Mouse (Mus musculus): ENCODE data around the gene Lect2.

The Lect2 gene

DNA sequence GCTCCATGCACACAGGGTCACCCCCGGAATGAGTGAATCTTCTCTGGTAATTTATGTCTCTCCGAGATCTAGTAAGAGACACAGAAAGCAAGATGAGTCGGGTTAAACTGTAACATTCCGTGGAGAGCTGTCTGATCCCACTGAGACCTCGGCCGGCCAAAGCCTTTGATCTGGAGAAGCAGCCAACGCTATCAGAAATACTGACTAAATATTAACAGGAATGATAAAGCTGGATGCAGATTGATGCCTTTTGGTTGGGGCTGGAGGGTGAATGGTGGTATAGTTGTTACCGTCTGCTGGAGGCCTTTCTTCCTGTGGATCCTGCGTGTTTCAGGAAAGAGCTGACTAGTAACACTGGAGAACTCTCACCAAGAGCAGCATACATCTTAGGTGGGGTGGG lies at the start of gene Lect2:
Gene Lect2 (minus strand): TSS at position 102 of the 400 bp plus-strand sequence.
- DNase-seq (ENCODE audit: low spot score in 2 of 2): no peak

DNA sequence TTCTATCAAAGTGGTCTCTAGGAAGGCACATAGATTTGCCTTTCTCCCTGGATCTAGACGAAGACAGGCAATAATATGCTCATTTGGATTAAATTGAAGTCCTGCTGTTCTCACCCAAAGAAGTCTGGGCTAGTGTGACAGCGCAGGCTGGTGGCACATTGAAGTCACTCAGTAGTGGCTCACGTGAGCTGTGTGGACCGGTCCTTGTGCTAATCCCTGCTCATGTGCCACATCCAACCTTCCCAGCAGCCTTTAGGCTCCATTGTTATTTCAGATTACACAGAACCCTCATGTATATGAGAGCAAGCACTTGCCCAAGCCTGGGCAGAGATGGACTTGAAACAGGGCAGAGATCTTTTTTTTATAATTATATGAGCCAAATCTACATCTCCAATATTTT lies 49.0 kb upstream of the Lect2 start:
- DNase-seq (ENCODE audit: low spot score in 2 of 2): no peak

DNA sequence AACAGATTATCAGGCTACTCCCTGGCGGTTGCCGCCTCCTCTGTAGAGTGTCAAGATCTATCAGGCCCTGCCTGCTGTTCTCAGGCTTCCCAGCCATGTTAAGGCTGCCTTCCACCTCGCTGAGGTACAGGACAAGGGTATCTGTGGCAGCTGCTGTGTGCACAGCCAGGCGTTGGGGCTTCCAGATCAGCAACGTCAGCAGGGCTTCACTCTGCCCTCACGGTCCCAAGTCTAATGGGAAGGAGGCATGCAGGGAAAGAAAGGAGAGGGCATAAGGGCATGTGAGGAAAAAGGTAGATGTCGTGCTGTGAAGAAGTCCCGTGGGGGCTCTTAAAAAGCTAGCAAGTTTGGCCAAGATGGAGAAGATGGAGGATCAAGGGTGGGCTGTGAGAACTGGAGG lies 46.9 kb upstream of the Lect2 start:
- no peak for DNase-seq (ENCODE audit: low spot score in 2 of 2)

DNA sequence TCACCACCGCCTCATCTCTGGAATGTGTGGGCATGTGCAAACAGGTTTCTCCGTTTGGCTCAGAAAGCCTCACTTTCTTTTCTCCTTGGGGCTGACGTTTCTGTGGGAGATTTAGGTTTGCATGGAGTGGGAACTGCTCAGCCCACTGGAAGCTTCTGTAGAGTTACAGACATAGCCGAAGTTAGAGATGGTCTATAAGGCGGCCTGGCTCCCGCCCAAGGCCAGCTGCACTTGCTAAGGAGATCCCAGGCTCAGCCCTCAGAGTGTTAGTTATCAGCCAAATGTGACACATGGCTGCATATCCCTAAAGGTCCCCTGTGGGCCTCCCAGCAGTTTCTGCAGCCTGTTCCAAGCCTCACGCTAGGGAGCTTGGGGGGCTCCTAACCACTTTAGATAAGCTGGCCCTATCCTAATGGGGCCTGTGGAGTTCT lies 45.7 kb upstream of the Lect2 start:
- no peak for DNase-seq (ENCODE audit: low spot score in 2 of 2)

DNA sequence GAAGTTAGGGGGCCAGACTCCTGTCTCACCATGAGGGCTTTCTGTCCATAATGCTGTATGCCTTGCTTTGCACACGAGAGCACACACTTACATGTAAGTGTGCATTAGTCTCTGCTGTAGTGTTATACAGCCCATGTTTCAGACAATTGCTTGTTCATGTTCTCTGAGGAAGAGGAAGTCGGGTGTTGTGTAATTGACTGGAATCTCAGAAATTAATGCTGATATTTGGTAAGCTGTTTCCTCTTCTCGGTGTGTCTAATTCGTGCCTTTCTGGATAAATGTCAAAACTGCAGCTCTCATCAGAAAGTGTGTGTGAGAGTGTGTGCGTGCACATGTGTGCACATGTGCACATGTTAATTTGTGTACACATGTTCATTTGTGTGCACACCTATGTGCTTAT lies 44.9 kb upstream of the Lect2 start:
- DNase-seq (ENCODE audit: low spot score in 2 of 2): no peak

DNA sequence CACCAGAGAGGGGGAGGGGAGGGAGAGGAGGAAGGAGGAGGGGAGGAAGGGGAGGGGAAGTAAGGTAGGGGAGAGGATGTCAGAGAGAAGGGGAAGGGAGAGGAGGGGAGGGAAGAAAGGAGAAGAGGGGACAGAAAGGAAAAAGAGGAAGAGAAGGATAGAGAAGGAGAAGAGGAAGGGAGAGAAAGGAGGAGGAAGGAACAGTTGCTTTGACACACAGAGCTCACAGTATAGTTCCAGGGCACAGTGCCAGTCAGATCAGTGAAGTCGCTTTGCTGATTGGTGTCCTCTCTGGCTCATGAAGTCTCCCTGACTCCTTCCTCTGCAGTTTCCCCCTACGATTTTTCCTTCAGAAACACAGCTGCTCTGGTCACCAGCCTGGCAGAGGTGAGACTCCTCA lies 43.6 kb upstream of the Lect2 start:
- DNase-seq (ENCODE audit: low spot score in 2 of 2): no peak

DNA sequence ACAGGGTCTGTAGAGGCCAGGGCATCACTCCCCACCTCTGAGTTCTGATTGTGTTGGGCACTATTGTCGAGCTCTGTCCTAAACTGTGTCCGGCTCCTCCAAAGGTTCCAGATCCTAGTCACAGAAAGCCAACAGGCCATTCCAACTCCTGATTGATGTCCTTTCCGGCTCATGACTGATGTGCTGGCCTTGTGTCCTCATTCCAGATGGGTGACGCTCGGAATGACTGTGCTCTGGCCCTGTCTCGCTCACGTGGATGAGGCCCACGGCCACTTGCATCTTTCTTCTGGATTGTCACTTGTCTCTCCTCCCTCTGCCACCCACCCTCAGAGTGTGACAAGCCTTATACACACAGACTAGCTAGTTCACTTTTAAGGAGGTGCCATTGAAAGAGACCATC lies 42.9 kb upstream of the Lect2 start:
- DNase-seq (ENCODE audit: low spot score in 2 of 2): no peak

DNA sequence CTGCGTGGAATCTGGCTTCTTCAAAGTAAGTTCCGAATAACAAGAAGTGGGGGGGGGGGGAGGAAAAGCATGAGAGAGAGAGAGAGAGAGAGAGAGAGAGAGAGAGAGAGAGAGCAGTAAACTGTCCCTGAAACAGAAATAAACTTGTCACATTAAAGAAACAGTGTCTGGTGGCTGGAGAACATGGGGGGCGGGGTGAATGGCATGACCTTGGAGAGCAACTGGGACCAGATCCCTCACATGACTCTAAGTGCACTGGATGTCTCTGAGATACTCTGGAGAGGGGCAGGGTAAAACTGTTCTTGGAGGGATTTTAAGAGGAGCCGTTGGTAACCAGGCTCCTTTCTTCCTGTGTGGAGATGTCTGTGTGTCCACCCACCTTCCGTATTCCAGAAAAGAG lies 41.9 kb upstream of the Lect2 start:
- no peak for DNase-seq (ENCODE audit: low spot score in 2 of 2)

DNA sequence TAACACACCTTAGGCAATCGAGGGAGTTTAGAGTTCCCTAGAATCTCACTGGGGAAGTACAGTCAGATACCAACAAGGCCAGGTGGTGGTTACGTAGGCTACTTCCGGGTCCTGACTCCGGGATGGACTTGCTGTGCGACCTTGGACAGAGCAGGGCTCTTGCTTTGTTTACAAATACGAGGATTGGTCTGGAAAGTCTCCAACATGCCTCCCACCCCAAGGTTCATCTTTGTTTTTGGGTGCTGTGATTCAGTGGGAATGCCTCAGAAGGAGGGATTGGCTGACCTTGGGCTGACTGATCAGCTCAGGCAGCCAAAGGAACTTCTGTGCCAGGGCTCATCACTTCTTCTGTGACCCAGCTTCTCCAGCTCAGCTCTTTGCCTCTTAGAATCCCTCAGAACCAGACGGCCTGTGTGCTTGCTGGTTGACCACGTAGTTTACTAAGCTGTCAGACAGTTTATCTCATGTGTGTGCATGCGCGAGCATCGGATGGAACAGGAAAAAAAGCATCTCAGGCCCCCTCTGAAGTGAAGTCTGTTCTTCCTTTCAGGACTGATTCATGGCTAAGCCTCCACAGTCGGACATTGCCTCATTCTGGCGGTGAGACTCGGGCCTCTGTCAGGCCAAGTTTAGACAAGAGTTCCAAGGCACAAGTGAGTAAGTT lies 40.3 kb upstream of the Lect2 start:
- DNase-seq (ENCODE audit: low spot score in 2 of 2): no peak

DNA sequence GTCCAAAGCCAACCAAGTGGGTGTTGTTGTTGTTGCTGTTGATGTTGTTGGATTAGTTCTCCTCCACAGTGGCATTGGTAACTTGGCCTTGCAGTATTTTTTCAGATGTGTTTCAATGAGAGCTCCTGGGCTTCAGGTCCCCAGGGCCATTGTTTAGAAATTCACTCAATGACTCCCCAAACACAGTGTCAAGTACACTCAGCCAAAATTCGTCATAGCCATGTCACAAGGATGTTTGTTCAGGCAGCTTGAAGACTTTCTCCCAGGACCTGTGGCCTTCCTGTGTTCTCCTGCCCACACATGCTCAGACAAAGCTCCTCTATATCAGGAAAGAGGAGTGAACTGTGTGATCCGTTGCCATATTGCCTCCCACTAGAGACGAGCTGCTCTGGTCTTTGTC lies 37.7 kb upstream of the Lect2 start:
- no peak for DNase-seq (ENCODE audit: low spot score in 2 of 2)

DNA sequence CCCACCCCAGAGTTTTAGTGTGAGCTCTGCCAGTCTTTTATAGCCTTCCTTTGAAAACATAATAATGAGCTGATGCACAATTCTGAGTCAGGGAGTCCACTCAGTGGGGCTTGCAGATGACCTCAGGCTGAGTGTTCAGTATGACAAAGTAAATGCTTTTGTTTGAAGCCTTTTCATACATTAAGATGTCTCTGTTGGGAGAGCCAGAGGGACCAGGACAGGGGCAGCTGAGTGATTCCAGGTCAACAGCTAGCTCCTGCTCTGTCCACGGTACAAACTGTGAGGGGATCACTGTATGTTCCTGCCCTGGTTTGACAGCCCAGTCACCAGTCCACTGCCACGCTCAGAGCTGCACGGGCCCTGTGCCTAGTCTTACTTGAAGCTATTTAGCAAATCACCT lies 34.4 kb upstream of the Lect2 start:
- no peak for DNase-seq (ENCODE audit: low spot score in 2 of 2)

DNA sequence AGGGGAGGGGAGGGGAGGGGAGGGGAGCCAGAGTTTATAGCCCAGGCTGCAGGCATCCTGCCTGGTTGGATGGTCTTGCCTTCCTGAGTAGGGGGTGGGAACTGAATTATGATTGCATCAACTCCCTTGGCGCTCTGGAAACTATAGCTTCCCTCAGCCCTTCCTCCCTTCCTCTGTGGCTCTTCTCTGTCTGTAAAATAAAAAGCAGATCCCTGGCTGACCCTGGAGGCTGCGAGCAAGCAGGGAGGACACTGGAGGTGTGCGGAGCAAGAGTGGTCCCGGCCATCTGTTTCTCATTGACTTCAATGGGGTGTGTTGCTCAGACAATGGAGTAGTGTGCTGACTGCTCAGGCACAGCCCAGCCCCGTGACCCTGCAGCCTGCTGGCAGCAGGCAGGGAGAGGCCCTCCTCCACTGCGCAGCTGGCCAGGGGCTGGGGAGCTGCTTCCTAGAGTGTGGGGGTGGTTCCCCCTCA lies 33.7 kb upstream of the Lect2 start:
- no peak for DNase-seq (ENCODE audit: low spot score in 2 of 2)

DNA sequence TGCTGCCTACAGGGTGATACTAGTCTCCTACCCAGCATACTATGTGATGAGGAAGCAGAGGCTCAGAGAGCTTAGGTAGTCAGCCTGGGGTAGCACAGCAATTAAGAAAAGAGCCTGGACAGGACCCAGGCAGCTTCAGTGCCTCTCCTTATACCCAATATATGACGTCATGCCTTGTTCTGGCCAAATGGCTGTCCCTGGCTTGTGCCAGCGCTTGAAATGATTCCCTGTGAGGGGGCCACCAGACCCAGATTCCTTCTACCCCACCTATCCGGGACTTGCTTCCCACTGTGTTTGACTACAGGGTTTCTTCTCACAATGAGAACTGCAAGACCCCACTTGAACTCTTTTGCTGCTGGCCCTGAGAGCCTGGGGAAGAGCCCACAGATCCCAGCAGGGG lies 33.2 kb upstream of the Lect2 start:
- DNase-seq (ENCODE audit: low spot score in 2 of 2): no peak

DNA sequence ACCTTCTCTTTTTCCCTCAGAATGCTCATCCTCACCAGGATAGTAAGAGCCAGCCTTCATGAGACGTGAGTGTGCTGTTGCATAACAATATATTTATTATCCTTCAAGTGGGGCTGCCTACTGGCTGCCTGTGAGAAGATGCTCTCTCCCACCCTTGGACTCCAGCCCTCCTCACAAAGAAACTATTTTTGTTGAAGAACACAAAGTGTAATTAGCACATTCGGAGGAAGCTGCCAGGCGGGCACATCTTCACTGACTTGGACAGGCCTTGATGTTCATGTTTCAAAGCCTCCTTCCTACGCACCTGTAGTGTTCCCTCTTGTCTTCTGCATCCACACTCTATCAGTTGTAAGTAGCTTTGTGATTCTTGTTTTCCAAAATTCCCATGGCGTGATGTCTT lies 32.1 kb upstream of the Lect2 start:
- no peak for DNase-seq (ENCODE audit: low spot score in 2 of 2)

DNA sequence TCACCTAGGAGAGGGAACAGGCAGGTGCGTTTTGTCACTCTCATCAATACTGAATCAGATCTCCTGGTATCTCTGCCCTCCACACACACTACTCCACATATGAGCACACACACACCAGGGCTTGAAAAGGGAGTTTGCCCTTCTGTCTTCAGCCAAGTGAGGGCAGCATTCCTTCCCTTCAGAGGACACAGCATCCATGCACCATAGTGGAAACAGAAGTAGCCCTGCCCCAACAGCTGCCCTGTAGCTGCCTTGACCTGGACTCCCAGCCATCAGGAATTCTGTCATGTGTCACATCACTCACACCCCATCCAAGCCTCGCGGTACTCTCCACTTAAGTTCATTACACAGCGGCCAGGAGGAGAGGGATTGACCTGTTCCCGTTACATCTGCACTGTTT lies 29.8 kb upstream of the Lect2 start:
- DNase-seq (ENCODE audit: low spot score in 2 of 2): no peak

DNA sequence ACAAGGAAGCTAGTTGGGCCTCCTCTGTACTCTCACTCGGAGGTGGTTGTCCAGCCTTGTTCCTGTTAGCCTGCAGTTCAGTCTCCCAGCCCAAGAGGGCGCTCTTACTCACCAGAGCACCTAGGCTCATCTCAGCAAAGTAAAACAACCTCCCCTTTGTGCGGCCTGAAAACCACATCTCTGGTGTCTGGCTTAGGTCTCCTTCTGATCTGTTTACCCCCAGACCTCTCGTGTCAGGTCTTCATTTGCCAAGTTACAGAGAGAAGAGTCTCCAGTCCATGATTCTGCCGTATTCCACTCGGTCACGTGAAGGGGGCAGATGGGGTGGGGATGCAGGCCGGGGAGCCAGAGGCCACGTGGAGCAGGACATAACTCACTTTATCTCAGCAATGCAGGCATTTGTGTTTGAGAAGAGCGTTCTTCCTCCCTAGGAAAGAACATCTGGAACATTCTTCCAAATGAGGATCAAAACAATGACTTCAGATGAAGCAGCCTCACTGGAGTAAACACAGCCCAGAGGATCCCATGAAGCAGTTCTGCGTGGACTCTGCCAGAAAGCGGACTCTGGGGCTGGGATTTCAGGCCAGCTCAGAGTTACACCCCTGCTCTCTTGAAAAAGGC lies 27.5 kb upstream of the Lect2 start:
- DNase-seq (ENCODE audit: low spot score in 2 of 2): peak; percentile 54 to 77

DNA sequence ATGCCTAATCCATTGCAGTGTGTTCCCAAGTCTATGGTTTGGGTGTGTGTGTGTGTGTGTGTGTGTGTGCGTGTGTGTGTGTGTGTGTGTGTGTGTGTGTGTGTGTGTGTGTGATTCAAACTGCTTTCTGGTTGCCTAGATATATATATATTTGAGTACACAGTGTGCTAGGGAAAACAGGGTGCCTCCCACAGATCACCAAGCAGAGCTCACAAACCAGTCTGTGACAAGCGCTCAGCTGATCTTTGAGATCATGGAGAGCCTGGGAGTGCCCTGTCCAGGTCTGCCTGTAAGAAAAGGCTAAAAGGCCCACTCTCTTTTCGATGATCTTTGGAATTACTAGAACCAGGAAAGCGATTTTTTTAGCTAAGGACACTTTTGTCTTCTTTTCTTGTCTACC lies 26.8 kb upstream of the Lect2 start:
- DNase-seq (ENCODE audit: low spot score in 2 of 2): no peak

DNA sequence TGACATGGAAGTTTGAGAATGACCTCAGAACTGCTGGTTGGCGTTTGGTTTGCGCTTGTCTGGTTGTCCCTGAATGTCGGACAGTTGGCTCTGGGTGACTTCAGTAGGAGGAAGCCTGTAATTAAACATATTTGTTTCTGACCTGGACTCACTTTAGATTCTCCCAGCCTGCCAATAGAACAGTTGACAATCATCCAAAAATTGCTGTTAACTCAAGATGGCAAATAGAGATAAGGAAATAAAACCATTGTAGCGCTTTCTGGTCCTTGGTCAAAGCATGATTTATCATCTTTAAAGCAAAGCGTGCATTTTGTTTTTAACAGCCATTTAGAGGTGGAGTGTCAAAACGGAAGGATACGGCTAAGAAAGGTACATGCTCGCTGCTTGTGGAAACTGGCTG lies 23.3 kb upstream of the Lect2 start:
- DNase-seq (ENCODE audit: low spot score in 2 of 2): no peak

DNA sequence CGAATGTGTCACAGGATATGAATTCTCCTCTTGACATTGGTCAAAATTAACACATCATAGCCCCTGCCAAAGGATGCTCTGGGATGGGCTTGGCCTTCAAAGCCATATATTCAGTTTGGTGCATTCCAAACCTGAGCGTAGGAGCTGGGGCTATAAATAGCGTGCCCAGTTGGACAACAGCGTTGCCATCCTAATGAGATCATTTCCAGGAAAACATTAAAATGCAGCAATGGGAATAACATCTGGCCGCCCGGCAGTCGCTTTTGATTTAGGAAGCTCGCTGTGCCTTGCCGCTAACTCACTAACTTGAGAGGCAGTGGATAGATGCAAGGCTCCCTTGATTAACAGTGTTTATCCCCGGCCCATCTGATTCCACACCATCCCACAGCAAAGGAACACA lies 18.0 kb upstream of the Lect2 start:
- no peak for DNase-seq (ENCODE audit: low spot score in 2 of 2)

DNA sequence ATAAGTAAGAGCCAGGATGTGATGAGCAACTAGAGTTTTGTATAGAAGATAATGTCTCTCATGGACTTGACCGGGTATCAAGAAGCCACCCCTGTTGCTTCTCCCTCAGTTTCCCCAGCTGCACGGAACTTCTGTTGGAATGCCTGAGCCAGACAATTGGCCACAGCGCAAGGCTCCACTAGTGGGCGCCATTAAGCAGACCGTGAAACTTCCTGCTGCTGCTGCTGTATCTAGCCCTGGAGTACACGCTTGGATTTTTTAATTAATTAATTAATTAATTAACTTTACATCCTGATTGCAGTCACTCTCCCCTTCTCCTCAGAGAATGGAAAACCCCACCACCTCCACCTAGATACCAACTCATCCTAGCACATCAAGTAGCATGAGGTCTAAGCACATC lies 14.8 kb upstream of the Lect2 start:
- peak in 1 of 2 experiments; percentile 43 for DNase-seq (ENCODE audit: low spot score in 2 of 2)

DNA sequence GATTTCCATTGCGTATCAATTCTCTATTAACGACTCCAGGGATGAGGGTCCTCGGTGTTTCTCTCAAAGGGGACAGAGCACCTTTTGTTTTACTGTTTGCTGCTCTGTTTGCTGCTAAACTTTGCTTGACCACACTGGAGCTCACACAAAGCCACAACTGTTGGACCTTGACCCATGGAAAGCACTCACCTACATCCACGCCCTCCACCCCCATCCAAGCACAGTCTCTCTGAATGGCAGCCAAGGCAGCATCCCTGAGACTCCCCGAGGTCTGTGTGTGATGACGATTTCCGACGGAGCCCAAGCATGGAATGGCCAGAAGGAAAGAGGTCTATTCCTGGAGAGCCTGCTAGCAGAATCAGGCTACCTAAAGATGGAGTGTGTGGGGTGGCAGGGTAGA lies 12.8 kb upstream of the Lect2 start:
- DNase-seq (ENCODE audit: low spot score in 2 of 2): no peak

DNA sequence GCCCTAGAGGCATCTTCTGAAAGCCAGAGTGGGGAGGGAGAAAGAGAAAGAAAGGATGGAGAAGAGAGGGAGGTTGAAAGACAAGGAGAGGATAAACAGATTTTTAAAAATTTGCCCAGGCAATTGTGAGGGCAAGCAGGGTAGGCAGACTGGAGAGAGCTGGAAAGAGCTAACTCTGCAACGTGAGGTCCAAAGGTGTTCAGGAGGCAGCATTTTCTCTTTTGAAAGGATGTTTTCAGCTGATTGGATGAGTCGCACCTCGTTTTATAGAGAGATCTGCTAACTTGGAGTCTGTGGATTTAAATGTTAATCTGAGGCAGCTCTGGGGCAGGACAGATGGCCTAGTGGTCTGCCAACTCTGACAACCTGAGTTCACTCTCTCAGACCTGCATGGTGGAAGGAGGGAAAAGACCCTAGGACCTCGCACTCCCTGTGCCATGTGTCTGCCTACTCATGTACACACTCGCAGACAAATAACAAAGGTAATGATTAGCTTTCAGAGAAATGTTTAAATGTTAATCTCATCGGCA lies 11.6 kb upstream of the Lect2 start:
- no peak for DNase-seq (ENCODE audit: low spot score in 2 of 2)

DNA sequence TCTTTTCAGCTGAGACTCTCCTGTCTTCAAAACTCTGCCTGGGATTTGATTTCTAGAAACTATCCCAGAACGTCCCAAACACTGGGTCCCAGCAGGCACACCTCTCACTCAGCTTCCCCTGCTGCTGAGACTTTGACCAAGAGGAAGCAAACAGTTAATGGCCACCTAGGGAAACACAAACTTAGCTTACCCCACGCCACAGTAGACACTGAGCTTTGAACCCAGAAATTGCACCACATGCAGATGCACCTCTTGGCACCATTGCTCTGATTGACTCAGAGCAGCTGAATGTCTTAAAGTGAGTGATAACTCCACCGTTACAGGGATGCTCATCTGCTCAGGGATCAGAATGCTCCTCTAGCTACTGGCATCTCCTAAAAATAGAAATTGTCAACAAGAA lies 10.5 kb upstream of the Lect2 start:
- DNase-seq (ENCODE audit: low spot score in 2 of 2): no peak

DNA sequence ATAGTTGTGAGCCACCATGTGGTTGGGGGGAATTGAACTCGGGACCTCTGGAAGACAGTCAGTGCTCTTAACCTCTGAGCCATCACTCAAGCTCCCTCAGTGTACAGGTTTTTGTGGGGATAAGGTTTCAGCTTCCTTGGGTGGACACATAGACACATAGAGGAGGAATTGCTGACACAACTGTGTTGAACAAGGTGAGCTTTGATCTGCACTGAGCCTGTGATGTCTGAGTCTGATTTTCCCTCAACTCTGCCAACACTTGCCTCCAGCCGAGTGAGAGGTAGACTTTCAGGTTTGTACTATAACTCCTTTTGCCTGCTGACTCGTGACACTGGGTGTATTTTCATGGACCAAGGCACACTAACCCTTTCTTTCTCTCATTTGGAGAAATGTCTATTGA lies 8.4 kb upstream of the Lect2 start:
- no peak for DNase-seq (ENCODE audit: low spot score in 2 of 2)

Measured in spleen, postnatal 10 days (tissue).